In genomic region chr8:115110423-115110822, GRCm38 (mm10) we compare ENCODE assay signal across 12 mouse cellular contexts.
DNase-seq lines count a peak whose midpoint lies in the region; ATAC-seq and TF ChIP-seq lines count a peak whose summit lies in the region.
"Had no signal": no experiment of that assay in that cellular context is flagged by ENCODE, and none has a peak within 500 bp of the region (broad histone marks: within the 10 kb centered on the region; RNA-seq: fewer than 3 reads in every experiment).

No protein-coding gene starts in this region.

- no peak overlapping the region for H3K4me2 ChIP-seq in forebrain, embryonic 13.5 days
- H3K4me2 ChIP-seq: heart, embryonic 15.5 days had no signal

- no peak for TF ChIP-seq POLR2A in cerebellum, adult 2 months (IDR thresholded peaks at IDR 0.05; ENCODE audit: borderline replicate concordance, insufficient read depth, low read length)

- 88% methylated on average over 9 of the region's 9 CpGs for WGBS in cerebellum, adult 2 months
- 88% methylated on average over 9 of the region's 9 CpGs for WGBS in forebrain, embryonic 13.5 days

- no peak overlapping the region for H3K4me3 ChIP-seq in cerebellum, adult 2 months (replicated peaks; ENCODE audit: insufficient read depth, low read depth, low read length)
- no peak overlapping the region for H3K4me3 ChIP-seq in forebrain, embryonic 13.5 days
- H3K4me3 ChIP-seq: heart, embryonic 15.5 days had no signal

- H3K9me3 ChIP-seq in forebrain, embryonic 13.5 days (replicated peaks), result no peaks in the 10 kb centered on the region
- H3K9me3 ChIP-seq: heart, embryonic 15.5 days had no signal

- H3K27ac ChIP-seq in cerebellum, adult 2 months (ENCODE audit: insufficient read depth, low read length), result no peak overlapping the region
- H3K27ac ChIP-seq in forebrain, embryonic 13.5 days, result no peak overlapping the region
- H3K27ac ChIP-seq: heart, embryonic 15.5 days had no signal

- no peak for TF ChIP-seq CTCF in cerebellum, adult 2 months (IDR thresholded peaks at IDR 0.05; ENCODE audit: borderline replicate concordance, insufficient read depth, low read depth, low read length)

- no peaks in the 10 kb centered on the region for H3K36me3 ChIP-seq in forebrain, embryonic 13.5 days (ENCODE audit: poor library complexity, severe bottlenecking)
- H3K36me3 ChIP-seq: heart, embryonic 15.5 days had no signal

- no peak for ATAC-seq in forebrain, embryonic 13.5 days
- ATAC-seq: intestine, postnatal 0 days had no signal

- no peak overlapping the region for H3K9ac ChIP-seq in forebrain, embryonic 13.5 days
- H3K9ac ChIP-seq: heart, embryonic 15.5 days had no signal

- peak; percentile 24 to 46 for DNase-seq in kidney, postnatal 4 days
- DNase-seq in kidney, adult 8-10 months, result no peak
- peak; percentile 34 for DNase-seq in T-cell, adult 2 months (ENCODE audit: low spot score)
- peak; percentile 16 for DNase-seq in heart, postnatal 4 days
- DNase-seq in thymus, postnatal 0 days (ENCODE audit: low spot score), result peak; percentile 21
- no peak for DNase-seq in cerebellum, adult 2 months
- DNase-seq: adrenal gland, postnatal 25 days; liver; right cerebral cortex, postnatal 14 days had no signal

- H3K4me1 ChIP-seq in cerebellum, adult 2 months (ENCODE audit: control insufficient read depth, insufficient read depth, low read length), result no peaks in the 10 kb centered on the region
- H3K4me1 ChIP-seq in forebrain, embryonic 13.5 days, result peaks cover 16% of the 10 kb centered on the region

- no peaks in the 10 kb centered on the region; the same call in 1 of the 2 replicates for H3K27me3 ChIP-seq in cerebellum, adult 2 months (ENCODE audit: control insufficient read depth, insufficient read depth, low read length)
- H3K27me3 ChIP-seq in forebrain, embryonic 13.5 days, result no peaks in the 10 kb centered on the region
- H3K27me3 ChIP-seq: heart, embryonic 15.5 days had no signal

Comparison
In these comparisons a context has a peak if more than half of its experiments do, and no peak if none do; other contexts are left out.
1. DNase-seq: peak in kidney, postnatal 4 days (2 of 2), T-cell, adult 2 months (single experiment), heart, postnatal 4 days (single experiment) and thymus, postnatal 0 days (single experiment); none in kidney, adult 8-10 months (0 of 2) and cerebellum, adult 2 months (0 of 2).